Mouse (Mus musculus) embryo, embryonic 10.5 days (tissue): ENCODE measurements around the gene Scgb1b30.
"Not testable (repeated sequence)": the region's sequence is repeated elsewhere in the genome, so short reads cannot be mapped to it uniquely, and the experiment has no call there.

Experiments used
- DNase-seq: peaks from one replicate; pipeline ENCODE4 v3.0.0-alpha.2; 2015; ENCODE audit warnings: low spot score

Scgb1b30 gene

GRCm38 (mm10) chr7:34094911-34095481, at the start of gene Scgb1b30:
Gene Scgb1b30, plus strand, starts transcription at chr7:34095431.
- DNase-seq: no peak

GRCm38 (mm10) chr7:34068132-34068531, 27.1 kb upstream of the Scgb1b30 start:
- not testable (repeated sequence) for DNase-seq

- DNase-seq: no peak
These were observed 4.8 kb downstream of the Scgb1b30 start for GRCm38 (mm10) chr7:34100002-34100401.

- DNase-seq: no peak
These were observed 6.0 kb downstream of the Scgb1b30 start for GRCm38 (mm10) chr7:34101276-34101675.

- no peak for DNase-seq
These were observed 14.0 kb downstream of the Scgb1b30 start for GRCm38 (mm10) chr7:34109190-34109589.

GRCm38 (mm10) chr7:34116601-34117000, 21.4 kb downstream of the Scgb1b30 start:
- no peak for DNase-seq

GRCm38 (mm10) chr7:34120636-34121035, 25.4 kb downstream of the Scgb1b30 start:
- DNase-seq: not testable (repeated sequence)

- no peak for DNase-seq
These were observed 27.9 kb downstream of the Scgb1b30 start for GRCm38 (mm10) chr7:34122987-34123720.

GRCm38 (mm10) chr7:34125346-34125745, 30.1 kb downstream of the Scgb1b30 start:
- no peak for DNase-seq

GRCm38 (mm10) chr7:34126291-34126690, 31.1 kb downstream of the Scgb1b30 start:
- no peak for DNase-seq

GRCm38 (mm10) chr7:34131118-34131517, 35.9 kb downstream of the Scgb1b30 start:
- no peak for DNase-seq

GRCm38 (mm10) chr7:34131959-34132354, 36.7 kb downstream of the Scgb1b30 start:
- DNase-seq: peak; percentile 36

- DNase-seq: peak; percentile 70
These were observed 37.3 kb downstream of the Scgb1b30 start for GRCm38 (mm10) chr7:34132355-34133079.

- DNase-seq: peak; percentile 89
These were observed 38.0 kb downstream of the Scgb1b30 start, which contains the start of gene Wtip for GRCm38 (mm10) chr7:34133117-34133762. Gene Wtip, minus strand, starts transcription at chr7:34133268.

- DNase-seq: peak; percentile 44
These were observed 39.1 kb downstream of the Scgb1b30 start for GRCm38 (mm10) chr7:34134336-34134735.

- DNase-seq: no peak
These were observed 44.3 kb downstream of the Scgb1b30 start for GRCm38 (mm10) chr7:34139493-34139892.

GRCm38 (mm10) chr7:34141123-34141522, 45.9 kb downstream of the Scgb1b30 start:
- DNase-seq: no peak

- DNase-seq: no peak
These were observed 52.0 kb downstream of the Scgb1b30 start for GRCm38 (mm10) chr7:34147193-34147592.
